Mouse (Mus musculus) kidney, adult 8-10 months (tissue): Measurements from ENCODE around the gene Vmn1r139.
"Not testable (repeated sequence)": the region's sequence is repeated elsewhere in the genome, so short reads cannot be mapped to it uniquely, and the experiment has no call there.

Experiments used
- DNase-seq, 2 experiments: peaks; one replicate each; pipeline ENCODE4 v3.0.0; 2022

The Vmn1r139 gene

GRCm38 (mm10) chr7:22068757-22069156, at the start of gene Vmn1r139:
TSS of gene Vmn1r139 (plus strand) at chr7:22069057.
- DNase-seq = not testable (repeated sequence)

- not testable (repeated sequence) for DNase-seq
These were observed 40.1 kb upstream of the Vmn1r139 start, which contains the start of gene Vmn1r138 for GRCm38 (mm10) chr7:22028797-22029196. TSS of gene Vmn1r138 (minus strand) at chr7:22028897.

GRCm38 (mm10) chr7:22056205-22056604, 12.7 kb upstream of the Vmn1r139 start, which contains the start of gene Gm6176:
TSS of gene Gm6176 (minus strand) at chr7:22056305.
- not testable (repeated sequence) for DNase-seq

GRCm38 (mm10) chr7:22118145-22118544, 49.3 kb downstream of the Vmn1r139 start, which contains the start of gene Gm16451:
TSS of gene Gm16451 (minus strand) at chr7:22118245.
- DNase-seq = not testable (repeated sequence)

- DNase-seq = not testable (repeated sequence)
These were observed 65.8 kb downstream of the Vmn1r139 start, which contains the start of gene Gm10666 for GRCm38 (mm10) chr7:22134641-22135040. TSS of gene Gm10666 (minus strand) at chr7:22134741.
